Mouse (Mus musculus) left cerebral cortex, adult 18-20 months (tissue): ENCODE measurements at regions not wholly inside any gene's neighbourhood (a gene's known extent, or its start where the extent isn't known, plus 50 kb on each side); places are given as distances from the start of the nearest gene placed in this dataset.

ENCODE experiments used
- microRNA-seq, 2 experiments: library from miRNA; unstranded; fragments of <30 nt; microRNA quantifications; one replicate each; pipeline ENCODE4 v1.2.0; 2021

Small RNAs in the stretch of these regions (microRNA-seq; reads per million reads assigned to microRNA genes)
- 0 reads per million in 2 experiments for gene Mir6350
